Mouse (Mus musculus): ENCODE data around the gene Eif2ak2.

DNA sequence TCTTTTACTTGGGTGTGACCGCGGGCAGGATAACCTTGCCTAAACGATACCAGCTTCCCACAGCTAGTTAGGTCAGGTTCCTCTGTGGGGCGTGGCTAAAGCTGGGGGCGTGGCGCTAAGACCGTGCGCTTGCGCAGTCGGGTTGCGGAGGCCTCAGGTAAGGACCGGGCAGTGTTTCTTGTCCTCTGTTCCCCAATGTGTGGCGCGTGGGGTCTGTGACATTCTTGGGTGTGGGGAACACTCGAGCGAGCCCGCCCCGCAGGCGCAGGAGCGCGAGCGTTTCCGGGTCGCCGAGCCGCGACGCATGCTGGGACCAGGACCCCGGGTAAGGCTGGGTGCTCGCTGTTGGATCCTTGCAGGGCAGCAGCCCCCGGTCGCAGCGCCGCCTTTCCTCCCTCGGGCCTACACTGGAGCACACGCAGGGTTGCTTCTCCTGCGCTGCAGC is 34.0 kb upstream of the Eif2ak2 start, which contains the start of gene Cebpzos:
- TF ChIP-seq CTCF (IDR thresholded peaks at IDR 0.05; ENCODE audit: extremely low read depth, insufficient read depth, insufficient read length, insufficient replicate concordance) (no peak), POLR2A (IDR thresholded peaks at IDR 0.05; ENCODE audit: low read depth, low read length) (no peak; the same call in 1 of the 2 replicates)
